ENCODE assay signal across 12 mouse cellular contexts in genomic region chr17:59232251-59232650, GRCm38 (mm10).
"Had no signal": no experiment of that assay in that cellular context is flagged by ENCODE, and none has a peak within 500 bp of the region (broad histone marks: within the 10 kb centered on the region; RNA-seq: fewer than 3 reads in every experiment).

No protein-coding gene starts in this region.

- DNase-seq: retina, postnatal 1 day; right cerebral cortex, adult 18-20 months; right cerebral cortex, postnatal 14 days; right cerebral cortex, postnatal 25 days; right cerebral cortex, postnatal 4 days; spleen, adult 18-20 months; thymus, adult 18-20 months; thymus, adult 2 months; thymus, postnatal 14 days; thymus, postnatal 25 days; thymus, postnatal 36 days; thymus, postnatal 4 days had no signal
